Mouse (Mus musculus): ENCODE results near the gene Gdap1l1. TPM values are rescaled to one million over a fixed set of nuclear protein-coding genes. Genes with fewer than 3 reads are reported as not detected.

The Gdap1l1 gene
- polyA plus RNA-seq, 1 experiment, result 96.6 TPM

GRCm38 (mm10) chr2:163419346-163420045, 18.8 kb upstream of the Gdap1l1 start:
- Histone ChIP-seq H3K27ac (ENCODE audit: insufficient read depth, low read length) (peak overlapping the region; percentile 50; the same call in 1 of the 2 replicates), H3K4me3 (ENCODE audit: insufficient read depth, low read length) (peak overlapping the region; percentile 88), H3K4me1 (ENCODE audit: control insufficient read depth, insufficient read depth, low read length) (peaks cover 6% of the 10 kb centered on the region)
- TF ChIP-seq CTCF (IDR thresholded peaks at IDR 0.05; ENCODE audit: extremely low read depth, insufficient read depth, low read length), result no peak
- peak; percentile 96 for TF ChIP-seq POLR2A (IDR thresholded peaks at IDR 0.05; ENCODE audit: extremely low read depth, insufficient read depth, low read length)

DNA sequence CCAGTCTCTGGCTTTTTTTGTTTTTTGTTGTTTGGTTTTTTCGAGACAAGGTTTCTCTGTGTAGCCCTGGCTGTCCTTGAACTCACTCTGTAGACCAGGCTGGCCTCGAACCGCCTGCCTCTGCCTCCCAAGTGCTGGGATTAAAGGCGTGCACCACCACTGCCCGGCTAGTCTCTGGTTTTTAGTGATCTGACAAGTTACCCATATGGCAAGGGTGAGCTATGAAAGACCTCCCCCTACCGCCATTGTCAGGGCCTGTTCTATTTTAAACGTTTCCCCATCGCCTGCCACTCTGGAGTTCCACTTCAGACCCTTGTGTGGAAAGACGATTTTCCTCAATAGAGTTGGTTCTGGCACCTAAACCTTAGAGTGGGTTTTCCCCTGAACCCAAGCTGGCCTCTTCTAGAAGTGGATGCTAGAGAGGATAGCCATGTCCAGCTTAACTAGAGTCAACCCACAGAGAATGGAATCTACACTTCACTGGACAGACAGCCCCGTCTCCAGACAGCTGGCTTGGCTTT, 17.9 kb upstream of the Gdap1l1 start:
- no peak overlapping the region for H3K27ac ChIP-seq (ENCODE audit: insufficient read depth, low read length)
- peaks cover 6% of the 10 kb centered on the region for H3K4me1 ChIP-seq (ENCODE audit: control insufficient read depth, insufficient read depth, low read length)
- TF ChIP-seq POLR2A (IDR thresholded peaks at IDR 0.05; ENCODE audit: extremely low read depth, insufficient read depth, low read length), result no peak
- TF ChIP-seq CTCF (IDR thresholded peaks at IDR 0.05; ENCODE audit: extremely low read depth, insufficient read depth, low read length), result no peak
- H3K4me3 ChIP-seq (ENCODE audit: insufficient read depth, low read length), result peak overlapping the region; percentile 88

- TF ChIP-seq POLR2A (IDR thresholded peaks at IDR 0.05; ENCODE audit: extremely low read depth, insufficient read depth, low read length), result no peak
- no peak for TF ChIP-seq CTCF (IDR thresholded peaks at IDR 0.05; ENCODE audit: extremely low read depth, insufficient read depth, low read length)
- peaks cover 6% of the 10 kb centered on the region for H3K4me1 ChIP-seq (ENCODE audit: control insufficient read depth, insufficient read depth, low read length)
- H3K27ac ChIP-seq (ENCODE audit: insufficient read depth, low read length), result no peak overlapping the region
- no peak overlapping the region for H3K4me3 ChIP-seq (ENCODE audit: insufficient read depth, low read length)
Measured at GRCm38 (mm10) chr2:163422895-163423660, 15.2 kb upstream of the Gdap1l1 start.

- Histone ChIP-seq H3K4me1 (ENCODE audit: control insufficient read depth, insufficient read depth, low read length) (peaks cover 6% of the 10 kb centered on the region), H3K4me3 (ENCODE audit: insufficient read depth, low read length) (no peak within 1 kb of the TSS), H3K27ac (ENCODE audit: insufficient read depth, low read length) (no peak within 1 kb of the TSS)
- no peak for TF ChIP-seq POLR2A (IDR thresholded peaks at IDR 0.05; ENCODE audit: extremely low read depth, insufficient read depth, low read length)
- no peak for TF ChIP-seq CTCF (IDR thresholded peaks at IDR 0.05; ENCODE audit: extremely low read depth, insufficient read depth, low read length)
Measured at GRCm38 (mm10) chr2:163424597-163424996, 13.7 kb upstream of the Gdap1l1 start, which contains the start of gene Oser1. TSS of gene Oser1 (minus strand) at chr2:163424697.

DNA sequence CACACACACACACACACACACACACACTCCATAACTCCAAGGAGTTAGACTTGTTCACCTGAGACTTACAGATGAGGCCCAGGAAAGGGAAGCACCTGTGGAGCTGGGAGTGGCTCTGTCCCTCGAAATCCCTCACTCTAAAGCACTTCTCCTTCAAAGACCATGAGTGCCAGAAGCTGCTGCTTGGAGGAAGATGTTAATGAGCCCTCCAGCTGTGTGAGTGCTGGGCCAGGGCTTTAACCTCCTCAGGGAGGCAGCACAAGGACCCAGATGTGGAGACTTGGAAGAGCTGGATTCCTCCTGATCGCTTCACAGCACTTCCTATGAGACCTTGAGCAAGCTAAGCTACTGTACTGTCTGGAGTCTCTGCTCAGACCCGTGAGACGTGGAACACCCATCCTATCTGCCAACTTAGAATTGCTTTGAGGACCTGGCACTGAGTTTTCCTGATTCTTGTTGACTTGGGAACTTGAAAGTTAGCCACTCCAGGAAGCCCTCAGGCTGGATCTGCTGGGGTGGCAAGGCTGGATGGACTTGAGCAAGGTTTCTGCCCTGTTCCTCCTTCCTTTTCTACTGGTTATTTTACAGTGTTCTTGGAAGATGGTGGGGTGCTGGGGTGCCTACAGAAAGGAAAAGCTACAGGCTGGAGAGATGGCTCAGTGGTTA, 9.8 kb upstream of the Gdap1l1 start:
- H3K4me3 ChIP-seq (ENCODE audit: insufficient read depth, low read length), result no peak overlapping the region
- H3K27ac ChIP-seq (ENCODE audit: insufficient read depth, low read length), result no peak overlapping the region
- no peaks in the 10 kb centered on the region for H3K4me1 ChIP-seq (ENCODE audit: control insufficient read depth, insufficient read depth, low read length)
- no peak for TF ChIP-seq POLR2A (IDR thresholded peaks at IDR 0.05; ENCODE audit: extremely low read depth, insufficient read depth, low read length)
- no peak for TF ChIP-seq CTCF (IDR thresholded peaks at IDR 0.05; ENCODE audit: extremely low read depth, insufficient read depth, low read length)

DNA sequence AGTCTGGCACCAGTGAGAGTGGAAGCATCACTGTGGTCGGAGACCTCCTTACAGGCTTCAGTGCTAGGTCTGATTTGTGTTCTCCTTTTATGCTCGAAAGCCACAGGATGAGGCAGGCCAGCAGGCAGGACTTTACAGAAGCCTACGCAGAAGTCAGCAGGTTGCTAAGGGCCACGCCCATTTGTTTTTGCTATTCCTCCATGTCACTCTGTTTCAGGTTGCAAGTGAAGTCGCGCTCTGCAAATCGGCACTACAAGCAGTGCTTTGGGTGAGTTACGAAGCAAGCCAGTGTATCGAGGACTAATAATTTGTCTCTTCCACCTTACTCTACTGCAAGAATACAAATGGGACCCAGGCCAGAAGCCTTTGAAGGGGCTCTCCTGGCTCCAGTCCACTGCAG, 7.0 kb upstream of the Gdap1l1 start:
- TF ChIP-seq POLR2A (IDR thresholded peaks at IDR 0.05; ENCODE audit: extremely low read depth, insufficient read depth, low read length), result no peak
- no peak for TF ChIP-seq CTCF (IDR thresholded peaks at IDR 0.05; ENCODE audit: extremely low read depth, insufficient read depth, low read length)
- Histone ChIP-seq H3K4me1 (ENCODE audit: control insufficient read depth, insufficient read depth, low read length) (no peaks in the 10 kb centered on the region), H3K4me3 (ENCODE audit: insufficient read depth, low read length) (no peak overlapping the region), H3K27ac (ENCODE audit: insufficient read depth, low read length) (no peak overlapping the region)

GRCm38 (mm10) chr2:163433971-163434370, 4.3 kb upstream of the Gdap1l1 start:
- Histone ChIP-seq H3K4me1 (ENCODE audit: control insufficient read depth, insufficient read depth, low read length) (no peaks in the 10 kb centered on the region), H3K27ac (ENCODE audit: insufficient read depth, low read length) (no peak overlapping the region), H3K4me3 (ENCODE audit: insufficient read depth, low read length) (no peak overlapping the region)
- TF ChIP-seq POLR2A (IDR thresholded peaks at IDR 0.05; ENCODE audit: extremely low read depth, insufficient read depth, low read length) (no peak), CTCF (IDR thresholded peaks at IDR 0.05; ENCODE audit: extremely low read depth, insufficient read depth, low read length) (no peak)

DNA sequence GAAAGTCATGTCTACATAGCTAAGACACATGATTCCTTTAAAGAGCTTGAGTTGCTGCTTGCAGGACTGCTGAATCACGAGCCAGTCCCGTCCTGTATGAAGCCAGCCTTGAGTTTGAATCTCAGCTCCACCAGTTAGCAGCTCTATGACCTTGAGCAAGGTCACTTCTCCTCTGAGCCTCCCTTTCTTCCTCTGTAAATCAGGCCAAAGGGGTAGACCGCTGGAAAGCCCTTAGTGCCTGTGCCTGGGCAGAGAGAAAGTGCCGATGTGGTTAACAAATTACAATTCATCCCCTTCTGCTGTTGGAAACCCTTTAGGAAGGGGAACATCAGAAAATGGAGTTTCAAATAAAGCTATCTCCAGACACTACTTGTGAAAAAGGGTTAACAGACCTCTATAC, 476 bp upstream of the Gdap1l1 start:
- no peak for TF ChIP-seq CTCF (IDR thresholded peaks at IDR 0.05; ENCODE audit: extremely low read depth, insufficient read depth, low read length)
- TF ChIP-seq POLR2A (IDR thresholded peaks at IDR 0.05; ENCODE audit: extremely low read depth, insufficient read depth, low read length), result no peak
- H3K4me3 ChIP-seq (ENCODE audit: insufficient read depth, low read length), result peak overlapping the region; percentile 91
- peaks cover 5% of the 10 kb centered on the region; the same call in 1 of the 2 replicates for H3K4me1 ChIP-seq (ENCODE audit: control insufficient read depth, insufficient read depth, low read length)
- H3K27ac ChIP-seq (ENCODE audit: insufficient read depth, low read length), result peak overlapping the region; percentile 16; the same call in 1 of the 2 replicates

Measured in cortical plate, adult 2 months (tissue).